Mouse (Mus musculus) midbrain, embryonic 11.5 days (tissue): ENCODE data around the gene Prr29. TPM values are rescaled to one million over a fixed set of nuclear protein-coding genes. Genes with fewer than 3 reads are reported as not detected.
A peak's percentile ranks its signal among the peaks of the same experiment; 100 is the strongest.

Source experiments
- ATAC-seq: fragments of 200-750 bp; cut with Nextera tagmentation; 2 replicates; pipeline ENCODE4 v1.8.0; 2017; ENCODE audit warnings: moderate TSS enrichment, moderate library complexity; ENCODE audit not compliant: low FRiP score
- DNase-seq: peaks from one replicate; pipeline ENCODE4 v3.0.0; 2015; ENCODE audit warnings: low spot score; ENCODE audit errors: missing footprints
- H3K27ac ChIP-seq: fragments of 300-500 bp; sonication (generic); 2 replicates; pipeline ENCODE4 v1.5.1; 2014; ENCODE audit warnings: low read depth, low read length
- H3K27me3 ChIP-seq: fragments of 300-500 bp; sonication (generic); 2 replicates; pipeline ENCODE4 v1.6.1; 2014; ENCODE audit warnings: mild to moderate bottlenecking, low read length, moderate library complexity, mixed read lengths; ENCODE audit not compliant: control insufficient read depth, insufficient read depth
- H3K36me3 ChIP-seq: fragments of 300-500 bp; sonication (generic); 2 replicates; pipeline ENCODE4 v1.6.1; 2014; ENCODE audit warnings: mild to moderate bottlenecking, low read length, moderate library complexity, mixed read lengths; ENCODE audit not compliant: control insufficient read depth, insufficient read depth
- H3K4me1 ChIP-seq: fragments of 300-500 bp; sonication (generic); 2 replicates; pipeline ENCODE4 v1.6.1; 2014; ENCODE audit warnings: low read length; ENCODE audit not compliant: control insufficient read depth, insufficient read depth
- H3K4me2 ChIP-seq: fragments of 300-500 bp; sonication (generic); 2 replicates; pipeline ENCODE4 v1.6.1; 2014; ENCODE audit warnings: mild to moderate bottlenecking, moderate library complexity
- H3K4me3 ChIP-seq: fragments of 300-500 bp; sonication (generic); 2 replicates; pipeline ENCODE4 v1.5.1; 2014; ENCODE audit warnings: low read depth, low read length
- H3K9ac ChIP-seq: fragments of 300-500 bp; sonication (generic); 2 replicates; pipeline ENCODE4 v1.6.1; 2014; ENCODE audit warnings: low read length
- H3K9me3 ChIP-seq: fragments of 300-500 bp; sonication (generic); 2 replicates; pipeline ENCODE4 v1.6.1; 2016; ENCODE audit warnings: low read length; ENCODE audit not compliant: control insufficient read depth
- WGBS: fragments of 180-500 bp; shearing (Covaris S2); extraction: QIAGEN DNeasy Blood & Tissue Kit; methylation state at CpG from one replicate; pipeline ENCODE4 v1.1.7; 2014; 5-methylcytosine and 5-hydroxymethylcytosine counted together
- polyA plus RNA-seq: library from polyadenylated mRNA; unstranded; fragments of >200 nt; fragmentation: Nextera tagmentation; extraction: Ambion mirVana; gene quantifications from 2 replicates; pipeline ENCODE4 v1.2.1, GENCODE M21; 2014

The Prr29 gene
- polyA plus RNA-seq, 1 experiment from 2014 or later = not detected

DNA sequence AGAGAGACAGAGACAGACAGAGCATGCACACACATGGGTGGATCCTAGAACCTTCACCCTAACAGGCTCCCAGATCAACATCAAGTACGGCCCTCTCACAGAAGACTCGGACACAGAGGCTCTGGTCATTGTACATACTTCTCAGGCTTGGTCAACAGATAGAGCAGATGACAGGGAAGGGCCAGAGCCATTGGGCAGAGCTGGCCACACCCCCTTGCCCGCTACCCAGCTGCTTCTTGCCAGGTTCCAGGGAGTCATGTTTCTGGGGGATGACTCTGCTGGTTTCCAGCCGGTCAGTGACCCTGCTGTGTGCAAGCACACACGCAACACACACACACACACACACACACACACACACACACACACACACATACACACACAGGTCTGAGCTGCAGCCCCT, 14.4 kb upstream of the Prr29 start:
- Histone ChIP-seq H3K36me3 (no peaks in the 10 kb centered on the region), H3K27ac (no peak overlapping the region), H3K4me3 (no peak overlapping the region), H3K9ac (no peak overlapping the region), H3K27me3 (no peaks in the 10 kb centered on the region), H3K9me3 (no peaks in the 10 kb centered on the region), H3K4me1 (no peaks in the 10 kb centered on the region), H3K4me2 (no peak overlapping the region)
- DNase-seq (no peak), ATAC-seq (no peak)
- 59% methylated on average over 5 of the region's 5 CpGs for WGBS

- Histone ChIP-seq H3K9me3 (no peaks in the 10 kb centered on the region), H3K4me1 (no peaks in the 10 kb centered on the region), H3K27me3 (no peaks in the 10 kb centered on the region), H3K4me3 (no peak overlapping the region), H3K36me3 (no peaks in the 10 kb centered on the region), H3K9ac (no peak overlapping the region), H3K4me2 (no peak overlapping the region), H3K27ac (no peak overlapping the region)
- ATAC-seq = no peak
- no peak for DNase-seq
- WGBS = 63% methylated on average over 3 of the region's 3 CpGs
These were observed 14.0 kb upstream of the Prr29 start for GRCm38 (mm10) chr11:106351253-106351652.

GRCm38 (mm10) chr11:106351941-106352340, 13.3 kb upstream of the Prr29 start:
- ATAC-seq (no peak), DNase-seq (no peak)
- Histone ChIP-seq H3K9ac (no peak overlapping the region), H3K4me1 (no peaks in the 10 kb centered on the region), H3K4me3 (no peak overlapping the region), H3K36me3 (no peaks in the 10 kb centered on the region), H3K4me2 (no peak overlapping the region), H3K27ac (no peak overlapping the region), H3K27me3 (no peaks in the 10 kb centered on the region), H3K9me3 (no peaks in the 10 kb centered on the region)
- WGBS = 80% methylated on average over 4 of the region's 4 CpGs

- Histone ChIP-seq H3K9me3 (no peaks in the 10 kb centered on the region), H3K4me2 (no peak within 1 kb of the TSS), H3K36me3 (no peaks in the 10 kb centered on the region), H3K27me3 (no peaks in the 10 kb centered on the region), H3K4me3 (no peak within 1 kb of the TSS), H3K27ac (no peak within 1 kb of the TSS), H3K9ac (no peak within 1 kb of the TSS), H3K4me1 (no peaks in the 10 kb centered on the region)
- WGBS = 89% methylated on average over 12 of the region's 12 CpGs
- DNase-seq (no peak), ATAC-seq (no peak)
These were observed 12.1 kb upstream of the Prr29 start, which contains the start of gene Scn4a for GRCm38 (mm10) chr11:106353188-106353587. Gene Scn4a, minus strand, starts transcription at chr11:106353288.

- 53% methylated on average over 1 of the region's 1 CpGs for WGBS
- DNase-seq (no peak), ATAC-seq (no peak)
- no peaks in the 10 kb centered on the region for H3K4me1 ChIP-seq
- H3K36me3 ChIP-seq = no peaks in the 10 kb centered on the region
- no peak overlapping the region for H3K27ac ChIP-seq
- H3K4me3 ChIP-seq = no peak overlapping the region
- H3K27me3 ChIP-seq = no peaks in the 10 kb centered on the region
- H3K9ac ChIP-seq = no peak overlapping the region
- no peak overlapping the region for H3K4me2 ChIP-seq
- H3K9me3 ChIP-seq = no peaks in the 10 kb centered on the region
These were observed 11.1 kb upstream of the Prr29 start for GRCm38 (mm10) chr11:106354181-106354580.

DNA sequence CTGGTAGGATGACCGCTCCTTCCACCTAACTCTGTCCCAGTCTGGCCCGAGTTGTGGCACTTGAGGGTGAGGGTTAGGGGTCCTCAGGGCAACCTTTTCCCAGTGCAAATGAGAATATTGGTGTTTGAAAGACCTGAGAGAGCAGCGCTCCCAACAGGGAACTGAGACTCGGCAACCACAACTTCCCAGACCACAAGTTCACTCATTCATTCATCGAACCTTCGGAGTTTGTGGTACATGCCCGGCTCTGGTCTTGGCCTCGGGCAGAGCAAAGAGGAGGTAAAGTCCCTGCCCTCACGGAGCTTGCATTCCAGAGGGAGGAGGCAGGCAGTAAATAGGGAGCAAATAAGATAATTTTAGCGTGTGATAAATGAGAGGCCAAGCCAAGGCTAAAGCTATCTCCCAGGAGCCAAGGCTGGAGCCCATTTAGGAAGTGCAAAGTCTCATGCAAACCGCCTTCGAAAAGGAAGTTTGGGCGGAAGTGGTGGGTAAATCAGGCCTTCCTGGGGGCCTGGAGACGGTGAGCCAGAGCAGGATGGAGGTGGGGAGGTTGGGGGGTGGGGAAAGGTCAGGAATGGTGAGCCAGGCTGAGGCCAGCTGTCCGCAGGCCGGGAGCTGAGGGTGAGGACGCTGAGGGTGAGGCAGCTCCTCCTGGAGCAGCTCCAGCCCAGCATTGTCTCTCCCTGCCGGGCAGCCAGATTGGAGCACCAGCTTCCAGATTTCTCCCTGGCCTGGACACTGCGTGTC, 9.7 kb upstream of the Prr29 start:
- no peak overlapping the region for H3K4me3 ChIP-seq
- H3K9me3 ChIP-seq = no peaks in the 10 kb centered on the region
- no peaks in the 10 kb centered on the region for H3K4me1 ChIP-seq
- H3K27me3 ChIP-seq = no peaks in the 10 kb centered on the region
- H3K27ac ChIP-seq = no peak overlapping the region
- WGBS = 75% methylated on average over 19 of the region's 19 CpGs
- ATAC-seq = no peak
- DNase-seq = no peak
- no peak overlapping the region for H3K9ac ChIP-seq
- H3K4me2 ChIP-seq = no peak overlapping the region
- H3K36me3 ChIP-seq = no peaks in the 10 kb centered on the region

GRCm38 (mm10) chr11:106359350-106359749, 5.9 kb upstream of the Prr29 start:
- DNase-seq = no peak

DNA sequence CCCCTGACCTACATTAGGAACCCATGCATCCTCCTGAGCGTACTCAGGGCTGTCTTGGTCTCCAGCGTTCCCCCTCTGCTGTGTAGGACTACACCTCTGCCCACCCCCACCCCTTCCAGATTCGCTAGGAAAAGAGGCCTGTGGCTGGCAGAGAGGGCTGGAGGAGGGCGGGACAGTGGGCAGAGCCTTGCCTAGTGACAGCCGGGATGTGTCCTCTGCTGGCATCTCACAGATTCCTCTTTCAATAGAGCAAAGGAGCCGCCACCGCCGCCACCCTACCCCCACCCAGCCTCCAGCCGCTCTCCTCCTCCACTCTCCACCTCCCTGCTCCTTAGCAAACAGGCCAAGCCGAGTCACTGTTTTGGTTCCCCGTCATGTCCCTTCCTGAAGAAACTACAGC, 560 bp upstream of the Prr29 start:
- no peak overlapping the region for H3K4me3 ChIP-seq
- ATAC-seq = peak; percentile 62
- H3K27me3 ChIP-seq = no peaks in the 10 kb centered on the region
- no peaks in the 10 kb centered on the region for H3K36me3 ChIP-seq
- no peak overlapping the region for H3K27ac ChIP-seq
- H3K4me2 ChIP-seq = peak overlapping the region; percentile 10; the same call in 1 of the 2 replicates
- peak overlapping the region; percentile 11; the same call in 1 of the 2 replicates for H3K9ac ChIP-seq
- no peaks in the 10 kb centered on the region for H3K9me3 ChIP-seq
- H3K4me1 ChIP-seq = peaks cover 10% of the 10 kb centered on the region
- 6% methylated on average over 10 of the region's 11 CpGs for WGBS
- DNase-seq = peak; percentile 89

More at GRCm38 (mm10) chr11:106359350-106359749, 5.9 kb upstream of the Prr29 start:
- Histone ChIP-seq H3K27ac (no peak overlapping the region), H3K4me2 (no peak overlapping the region), H3K9ac (no peak overlapping the region), H3K4me3 (no peak overlapping the region), H3K9me3 (no peaks in the 10 kb centered on the region), H3K4me1 (no peaks in the 10 kb centered on the region), H3K27me3 (no peaks in the 10 kb centered on the region), H3K36me3 (no peaks in the 10 kb centered on the region)
- 13% methylated on average over 5 of the region's 5 CpGs for WGBS
- no peak for ATAC-seq

GRCm38 (mm10) chr11:106366316-106366715, 1.0 kb downstream of the Prr29 start:
- Histone ChIP-seq H3K4me3 (no peak overlapping the region), H3K9ac (no peak overlapping the region), H3K9me3 (no peaks in the 10 kb centered on the region), H3K27me3 (no peaks in the 10 kb centered on the region), H3K4me1 (peaks cover 10% of the 10 kb centered on the region), H3K4me2 (no peak overlapping the region), H3K27ac (no peak overlapping the region), H3K36me3 (no peaks in the 10 kb centered on the region)
- ATAC-seq (peak; percentile 52), DNase-seq (peak; percentile 97)
- WGBS = 10% methylated on average over 3 of the region's 3 CpGs
